Mouse (Mus musculus) intestine, embryonic 14.5 days (tissue): Measurements from ENCODE around the gene Dscaml1. TPM values are rescaled to one million over a fixed set of nuclear protein-coding genes. Genes with fewer than 3 reads are reported as not detected.

Experiments
- ATAC-seq: fragments of 200-750 bp; cut with Nextera tagmentation; replicated peaks from 2 replicates; pipeline ENCODE4 v1.8.0; 2017; ENCODE audit warnings: low read depth, moderate number of reproducible peaks, moderate TSS enrichment, moderate library complexity; ENCODE audit not compliant: low FRiP score, low TSS enrichment
- DNase-seq: peaks from one replicate; pipeline ENCODE4 v3.0.0-alpha.2; 2018; ENCODE audit warnings: low spot score
- H3K27ac ChIP-seq: fragments of 300-500 bp; sonication (generic); 2 replicates; pipeline ENCODE4 v1.5.1; 2014; ENCODE audit warnings: low read depth, mild to moderate bottlenecking, control low read depth
- H3K27me3 ChIP-seq: fragments of 300-500 bp; sonication (generic); replicated peaks from 2 replicates; pipeline ENCODE4 v1.6.1; 2014; ENCODE audit warnings: low read length, control low read depth; ENCODE audit not compliant: control insufficient read depth, insufficient read depth
- H3K36me3 ChIP-seq: fragments of 300-500 bp; sonication (generic); 2 replicates; pipeline ENCODE4 v1.6.1; 2014; ENCODE audit warnings: low read length, control low read depth; ENCODE audit not compliant: control insufficient read depth, insufficient read depth
- H3K4me1 ChIP-seq: fragments of 300-500 bp; sonication (generic); replicated peaks from 2 replicates; pipeline ENCODE4 v1.6.1; 2014; ENCODE audit warnings: low read length, control low read depth, mixed read lengths; ENCODE audit not compliant: control insufficient read depth, insufficient read depth
- H3K4me2 ChIP-seq: fragments of 300-500 bp; sonication (generic); 2 replicates; pipeline ENCODE4 v1.6.1; 2014; ENCODE audit warnings: low read length
- H3K4me3 ChIP-seq: fragments of 300-500 bp; sonication (generic); 2 replicates; pipeline ENCODE4 v1.5.1; 2014; ENCODE audit warnings: low read depth, low read length, control low read depth, mixed read lengths
- H3K9ac ChIP-seq: fragments of 300-500 bp; sonication (generic); 2 replicates; pipeline ENCODE4 v1.6.1; 2014; ENCODE audit warnings: mild to moderate bottlenecking, low read length
- H3K9me3 ChIP-seq: fragments of 300-500 bp; sonication (generic); 2 replicates; pipeline ENCODE4 v1.6.1; 2016; ENCODE audit warnings: low read length, control low read depth; ENCODE audit not compliant: control insufficient read depth
- WGBS: fragments of 180-500 bp; shearing (Covaris S2); extraction: QIAGEN DNeasy Blood & Tissue Kit; methylation state at CpG from one replicate; pipeline ENCODE4 v1.1.7; 2014; 5-methylcytosine and 5-hydroxymethylcytosine counted together
- polyA plus RNA-seq: library from polyadenylated mRNA; unstranded; fragments of >200 nt; fragmentation: Nextera tagmentation; extraction: Ambion mirVana; gene quantifications from 2 replicates; pipeline ENCODE4 v1.2.1, GENCODE M21; 2014

Gene Dscaml1
- polyA plus RNA-seq, 1 experiment from 2014 or later: 0.41 TPM

DNA sequence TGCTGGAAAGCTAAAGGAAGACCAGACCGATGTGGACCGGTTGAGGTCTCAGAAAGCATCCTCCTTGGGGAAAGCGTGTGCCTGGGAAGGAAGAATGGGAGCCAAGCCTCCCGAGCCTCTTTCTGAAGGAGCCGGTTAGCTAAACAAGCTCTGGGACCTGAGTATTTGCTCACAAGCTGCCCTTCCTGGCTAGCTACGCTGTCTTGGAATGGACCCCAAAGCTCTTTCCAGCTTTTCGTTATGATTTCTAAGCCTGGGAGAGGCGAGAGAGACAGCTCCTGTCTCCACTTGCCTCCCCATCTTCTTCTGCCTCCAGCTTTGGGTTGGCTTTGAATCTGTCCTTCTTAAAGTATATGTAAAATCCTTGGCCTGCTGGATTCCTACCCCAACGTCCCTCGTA, 27.6 kb downstream of the Dscaml1 start:
- Histone ChIP-seq H3K4me3 (no peak overlapping the region), H3K27me3 (no peaks in the 10 kb centered on the region), H3K27ac (no peak overlapping the region), H3K9me3 (no peaks in the 10 kb centered on the region), H3K36me3 (no peaks in the 10 kb centered on the region), H3K4me1 (no peaks in the 10 kb centered on the region), H3K9ac (no peak overlapping the region), H3K4me2 (no peak overlapping the region)
- 83% methylated on average over 10 of the region's 10 CpGs for WGBS
- DNase-seq (no peak), ATAC-seq (no peak)

DNA sequence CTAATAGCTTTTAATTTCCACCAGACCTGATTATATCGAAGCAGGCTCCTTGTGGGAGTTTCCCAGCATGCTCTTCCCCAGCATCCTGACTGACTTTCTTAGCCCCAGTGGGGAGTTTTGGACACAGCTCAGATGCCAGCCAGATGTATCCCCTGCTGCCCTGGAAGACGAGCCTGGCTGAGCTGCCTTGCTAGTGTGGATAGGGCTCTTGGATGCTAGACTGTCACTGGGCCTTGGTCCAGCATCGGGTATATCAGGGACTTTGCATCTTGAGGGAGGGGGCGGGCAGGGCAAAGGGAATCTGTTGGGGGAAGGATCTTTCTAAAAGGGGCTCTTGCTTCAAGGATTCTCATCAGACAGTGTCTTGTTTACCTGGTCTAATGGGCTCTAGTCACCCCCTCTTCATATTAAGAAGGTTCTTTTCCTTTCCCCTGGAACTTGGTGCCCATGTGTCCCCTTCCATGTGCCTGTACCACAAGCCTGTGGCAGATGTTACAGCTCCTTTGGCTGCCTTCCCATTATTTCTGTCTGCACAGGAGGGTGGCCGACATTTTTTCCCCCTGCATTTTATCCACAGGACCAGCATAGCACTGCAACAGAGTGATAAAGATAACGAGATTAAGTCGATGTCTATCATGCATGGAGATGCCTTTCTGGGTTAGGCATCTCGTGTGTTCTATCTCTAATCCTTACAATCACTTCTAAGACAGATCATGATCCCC, 28.6 kb downstream of the Dscaml1 start:
- Histone ChIP-seq H3K27me3 (no peaks in the 10 kb centered on the region), H3K36me3 (no peaks in the 10 kb centered on the region), H3K4me1 (no peaks in the 10 kb centered on the region), H3K4me2 (no peak overlapping the region), H3K9ac (no peak overlapping the region), H3K9me3 (no peaks in the 10 kb centered on the region), H3K27ac (no peak overlapping the region), H3K4me3 (no peak overlapping the region)
- WGBS: 69% methylated on average over 8 of the region's 8 CpGs
- DNase-seq (no peak), ATAC-seq (no peak)

DNA sequence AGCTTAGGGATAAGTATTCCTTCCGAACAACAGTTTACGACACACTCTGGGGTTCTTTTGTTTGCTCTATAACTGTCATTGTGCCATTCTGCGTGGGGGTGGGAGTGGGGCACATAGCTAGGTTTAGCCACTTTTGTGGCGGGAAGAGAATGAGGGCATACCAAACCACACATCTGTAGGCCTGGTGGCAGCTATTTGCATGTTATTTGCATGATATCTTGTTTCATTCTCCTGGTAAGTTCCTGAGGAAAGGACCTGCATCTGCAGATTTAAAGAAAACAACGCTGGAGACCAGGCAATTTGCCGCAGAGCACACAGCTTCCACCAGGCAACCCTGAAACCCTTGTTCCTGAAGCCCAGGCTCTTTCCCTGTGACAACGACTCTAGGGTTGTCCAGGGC, 30.8 kb downstream of the Dscaml1 start:
- Histone ChIP-seq H3K36me3 (no peaks in the 10 kb centered on the region), H3K4me2 (no peak overlapping the region), H3K4me3 (no peak overlapping the region), H3K9me3 (no peaks in the 10 kb centered on the region), H3K4me1 (no peaks in the 10 kb centered on the region), H3K27me3 (no peaks in the 10 kb centered on the region), H3K27ac (no peak overlapping the region), H3K9ac (no peak overlapping the region)
- DNase-seq: no peak
- ATAC-seq: no peak
- 35% methylated on average over 7 of the region's 7 CpGs for WGBS

DNA sequence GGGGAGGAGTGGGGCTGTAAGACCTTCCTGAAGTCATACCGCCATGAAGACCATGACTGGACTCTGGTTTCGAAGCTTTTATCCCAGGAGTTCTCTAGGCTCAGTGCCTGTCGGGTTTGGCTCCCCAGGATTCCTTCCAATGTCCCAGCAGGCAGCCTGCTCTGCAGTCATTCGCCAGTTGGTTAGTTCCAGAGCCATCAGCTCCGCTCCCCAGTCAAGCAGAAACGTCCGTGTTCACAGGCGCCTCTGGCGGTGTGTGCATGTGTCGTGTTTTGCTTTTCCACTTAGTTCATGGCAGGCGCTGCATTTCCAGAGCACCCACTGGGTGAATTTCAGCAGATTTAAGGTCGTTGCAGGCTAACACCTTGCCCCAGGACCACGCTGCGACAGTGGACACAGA, 31.9 kb downstream of the Dscaml1 start:
- Histone ChIP-seq H3K27ac (no peak overlapping the region), H3K27me3 (no peaks in the 10 kb centered on the region), H3K4me3 (no peak overlapping the region), H3K9ac (no peak overlapping the region), H3K4me2 (no peak overlapping the region), H3K9me3 (no peaks in the 10 kb centered on the region), H3K36me3 (no peaks in the 10 kb centered on the region), H3K4me1 (no peaks in the 10 kb centered on the region)
- ATAC-seq: no peak
- WGBS: 63% methylated on average over 14 of the region's 14 CpGs
- DNase-seq: no peak

DNA sequence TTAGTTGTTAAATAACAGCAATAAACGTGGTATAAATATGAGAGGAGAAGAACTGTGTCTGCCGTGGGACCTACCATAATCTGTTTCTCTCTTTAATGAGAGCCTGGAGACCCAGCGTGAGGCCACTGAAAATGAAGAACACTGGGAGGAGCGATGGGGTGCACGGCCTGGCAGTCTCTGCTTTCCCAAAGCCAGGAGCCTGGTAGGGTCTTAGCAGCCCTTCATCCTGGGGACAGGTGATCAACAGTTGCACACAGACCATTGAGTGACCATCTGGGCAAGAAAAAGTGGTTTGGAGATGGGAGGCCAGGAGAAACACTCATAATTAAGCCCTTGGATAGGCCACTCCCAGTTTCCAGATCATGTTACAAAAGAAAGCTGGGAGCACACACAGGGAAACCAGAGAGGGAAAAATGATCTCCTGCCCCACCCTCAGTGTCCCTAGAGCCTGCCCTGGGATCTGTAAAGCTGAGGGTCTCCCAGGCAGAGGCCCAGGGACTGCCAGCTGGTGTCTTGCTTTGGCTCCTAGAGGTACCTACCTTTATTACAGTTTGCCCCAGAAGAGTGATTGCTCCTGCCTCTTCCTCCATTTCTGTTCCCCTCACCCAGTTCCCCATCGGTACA, 39.1 kb downstream of the Dscaml1 start:
- Histone ChIP-seq H3K9me3 (no peaks in the 10 kb centered on the region), H3K9ac (no peak overlapping the region), H3K4me2 (no peak overlapping the region), H3K36me3 (no peaks in the 10 kb centered on the region), H3K27me3 (no peaks in the 10 kb centered on the region), H3K4me1 (0 out of 2 replicates have a peak, but pooled peaks cover 2% of the 10 kb centered on the region), H3K4me3 (no peak overlapping the region), H3K27ac (no peak overlapping the region)
- no peak for ATAC-seq
- 35% methylated on average over 6 of the region's 6 CpGs for WGBS
- no peak for DNase-seq

DNA sequence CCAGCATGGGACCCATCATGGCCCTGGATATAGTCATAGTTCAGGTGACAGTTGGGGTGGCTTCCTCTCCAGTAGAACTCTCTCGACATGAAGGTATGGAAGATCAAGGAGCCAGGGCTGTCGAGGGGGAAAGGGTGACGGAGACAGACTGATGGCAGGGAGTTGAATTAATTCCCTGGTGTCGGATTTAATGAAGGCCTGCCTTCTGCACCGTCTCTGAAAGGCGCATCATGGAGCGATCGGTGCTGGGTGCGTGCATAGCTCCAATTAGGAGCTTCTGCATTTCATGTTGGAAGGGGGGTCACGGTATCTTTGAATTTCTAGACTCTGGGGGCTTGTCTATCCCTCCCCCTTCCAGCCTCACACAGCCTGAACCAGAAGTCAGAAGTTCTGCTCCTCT, 41.8 kb downstream of the Dscaml1 start:
- Histone ChIP-seq H3K4me1 (0 out of 2 replicates have a peak, but pooled peaks cover 2% of the 10 kb centered on the region), H3K4me3 (no peak overlapping the region), H3K9ac (no peak overlapping the region), H3K27ac (no peak overlapping the region), H3K9me3 (no peaks in the 10 kb centered on the region), H3K36me3 (no peaks in the 10 kb centered on the region), H3K4me2 (no peak overlapping the region), H3K27me3 (no peaks in the 10 kb centered on the region)
- no peak for ATAC-seq
- WGBS: 82% methylated on average over 10 of the region's 10 CpGs
- no peak for DNase-seq

DNA sequence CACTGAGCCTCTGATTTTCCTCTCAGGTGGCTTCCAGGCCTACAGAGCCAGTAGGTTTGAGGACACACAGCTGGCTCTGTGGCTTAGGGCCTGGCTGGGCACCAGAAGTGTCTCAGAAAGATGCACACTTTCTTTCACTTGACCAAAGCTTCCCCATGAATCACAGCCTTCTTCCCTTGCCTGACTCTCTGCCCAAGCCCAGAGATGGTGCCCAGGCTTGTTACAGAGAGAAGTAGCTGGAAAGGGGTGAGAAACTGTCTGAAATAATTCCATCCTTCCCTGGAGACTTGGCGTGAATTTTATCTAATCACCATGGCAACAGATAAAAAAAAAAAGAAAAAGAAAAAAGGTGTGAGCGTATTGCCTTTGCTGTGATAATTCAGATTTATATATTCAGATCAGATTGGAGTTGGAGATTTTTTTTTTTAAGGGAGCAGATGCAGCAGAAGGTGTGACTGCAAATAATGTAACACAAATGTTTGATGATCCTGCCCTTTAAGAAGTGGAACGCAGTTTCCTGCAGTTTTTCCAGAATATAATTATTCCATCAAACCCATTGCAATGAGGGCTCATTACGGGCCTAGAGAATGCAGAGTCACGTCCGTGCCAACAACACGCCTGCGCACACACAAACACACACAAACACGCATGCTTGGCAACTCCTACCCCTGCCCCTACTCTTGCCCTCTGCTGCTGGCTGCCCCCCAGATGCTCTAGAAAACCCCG, 44.5 kb downstream of the Dscaml1 start:
- no peaks in the 10 kb centered on the region for H3K27me3 ChIP-seq
- DNase-seq (no peak), ATAC-seq (no peak)
- H3K9me3 ChIP-seq: no peaks in the 10 kb centered on the region
- H3K9ac ChIP-seq: no peak overlapping the region
- no peaks in the 10 kb centered on the region for H3K36me3 ChIP-seq
- no peak overlapping the region for H3K4me2 ChIP-seq
- no peaks in the 10 kb centered on the region for H3K4me1 ChIP-seq
- H3K27ac ChIP-seq: no peak overlapping the region
- 83% methylated on average over 10 of the region's 10 CpGs for WGBS
- no peak overlapping the region for H3K4me3 ChIP-seq

DNA sequence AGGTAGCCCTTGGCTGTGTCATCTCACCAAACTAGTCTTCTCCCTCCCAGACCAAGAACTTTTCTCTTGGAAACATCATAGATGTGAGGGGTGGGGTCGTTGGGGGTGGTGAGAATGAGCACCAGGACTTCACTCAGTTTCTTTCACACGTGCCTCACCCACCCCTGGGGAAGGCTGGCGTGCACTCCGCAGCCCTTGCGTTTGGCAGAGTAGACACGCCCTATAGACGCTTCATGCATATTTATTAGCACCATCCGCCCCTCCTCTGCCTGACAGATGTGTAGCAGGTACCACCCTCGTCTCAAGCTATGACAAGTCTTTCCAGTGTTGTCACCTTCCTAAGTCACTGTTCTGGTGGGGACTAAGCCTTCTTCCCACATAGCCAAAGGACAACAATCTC, 45.3 kb downstream of the Dscaml1 start:
- ATAC-seq: no peak
- H3K4me2 ChIP-seq: no peak overlapping the region
- no peaks in the 10 kb centered on the region for H3K36me3 ChIP-seq
- H3K4me1 ChIP-seq: no peaks in the 10 kb centered on the region
- no peak overlapping the region for H3K4me3 ChIP-seq
- no peaks in the 10 kb centered on the region for H3K27me3 ChIP-seq
- no peak overlapping the region for H3K27ac ChIP-seq
- H3K9me3 ChIP-seq: no peaks in the 10 kb centered on the region
- WGBS: 32% methylated on average over 9 of the region's 9 CpGs
- DNase-seq: no peak
- no peak overlapping the region for H3K9ac ChIP-seq
